ENCODE assay signal across 33 mouse cellular contexts in genomic region chr16:73940211-73940541, GRCm38 (mm10).
"Had no signal": no experiment of that assay in that cellular context is flagged by ENCODE, and none has a peak within 500 bp of the region (broad histone marks: within the 10 kb centered on the region; RNA-seq: fewer than 3 reads in every experiment).

No protein-coding gene starts in this region.

- H3K9ac ChIP-seq: heart, embryonic 12.5 days; heart, embryonic 13.5 days; heart, embryonic 15.5 days; hindbrain, embryonic 12.5 days; hindbrain, embryonic 15.5 days; intestine, embryonic 15.5 days; kidney, embryonic 15.5 days had no signal

- DNase-seq: heart, adult 18-20 months; heart, adult 2 months; heart, postnatal 10 days; heart, postnatal 14 days; heart, postnatal 36 days; heart, postnatal 4 days; kidney, adult 11 months; kidney, adult 18-20 months; kidney, adult 2 months; kidney, adult 8-10 months; kidney, adult 9 months; kidney, postnatal 10 days; kidney, postnatal 14 days; kidney, postnatal 25 days; kidney, postnatal 36 days; kidney, postnatal 4 days; layer of hippocampus, adult 9-11 months; layer of hippocampus, postnatal 36 days had no signal

- ATAC-seq: hindbrain, postnatal 0 days; inflammation-experienced regulatory T-cells, adult 6 months; intestine, embryonic 15.5 days; intestine, postnatal 0 days had no signal

- H3K36me3 ChIP-seq: heart, embryonic 10.5 days; heart, embryonic 12.5 days; heart, embryonic 13.5 days; heart, embryonic 15.5 days; hindbrain, embryonic 12.5 days; hindbrain, embryonic 15.5 days; intestine, embryonic 15.5 days had no signal

- H3K4me2 ChIP-seq: heart, embryonic 11.5 days; heart, embryonic 12.5 days; heart, embryonic 13.5 days; heart, embryonic 15.5 days; hindbrain, embryonic 12.5 days; hindbrain, embryonic 15.5 days; intestine, embryonic 15.5 days; kidney, embryonic 15.5 days had no signal

- H3K4me1 ChIP-seq: heart, embryonic 10.5 days; heart, embryonic 12.5 days; heart, embryonic 13.5 days; heart, embryonic 15.5 days; hindbrain, embryonic 12.5 days; hindbrain, embryonic 15.5 days; intestine, embryonic 15.5 days; kidney, embryonic 15.5 days had no signal

- H3K27ac ChIP-seq: heart, adult 2 months; heart, embryonic 10.5 days; heart, embryonic 13.5 days; heart, embryonic 15.5 days; hindbrain, embryonic 12.5 days; hindbrain, embryonic 15.5 days; hindbrain, postnatal 0 days; intestine, embryonic 15.5 days; kidney, embryonic 15.5 days; kidney, postnatal 0 days; layer of hippocampus, adult 2 months; left cerebral cortex, adult 2 months had no signal

- H3K4me3 ChIP-seq: heart, adult 2 months; heart, embryonic 10.5 days; heart, embryonic 12.5 days; heart, embryonic 13.5 days; heart, embryonic 15.5 days; hindbrain, embryonic 12.5 days; hindbrain, embryonic 15.5 days; intestine, embryonic 15.5 days; kidney, embryonic 15.5 days; layer of hippocampus, adult 2 months; left cerebral cortex, adult 2 months had no signal

- H3K9me3 ChIP-seq: heart, embryonic 10.5 days; heart, embryonic 12.5 days; heart, embryonic 13.5 days; heart, embryonic 15.5 days; hindbrain, embryonic 12.5 days; hindbrain, embryonic 15.5 days; intestine, embryonic 15.5 days; kidney, embryonic 15.5 days had no signal

- H3K27me3 ChIP-seq: heart, embryonic 12.5 days; heart, embryonic 13.5 days; heart, embryonic 15.5 days; hindbrain, embryonic 12.5 days; hindbrain, embryonic 15.5 days; intestine, embryonic 15.5 days; kidney, embryonic 15.5 days had no signal
